Mouse (Mus musculus): Measurements from ENCODE around the gene Cfap58.

The Cfap58 gene

GRCm38 (mm10) chr19:47937443-47938406 lies at the start of gene Cfap58:
Gene Cfap58 (plus strand): TSS chr19:47937675.
- DNase-seq (ENCODE audit: low spot score): no peak

GRCm38 (mm10) chr19:47888037-47888436 lies 49.4 kb upstream of the Cfap58 start:
- no peak for DNase-seq (ENCODE audit: low spot score)

GRCm38 (mm10) chr19:47890489-47891130 lies 46.9 kb upstream of the Cfap58 start:
- no peak for DNase-seq (ENCODE audit: low spot score)

- DNase-seq (ENCODE audit: low spot score): no peak
These were observed 45.7 kb upstream of the Cfap58 start for GRCm38 (mm10) chr19:47891562-47892312.

- no peak for DNase-seq (ENCODE audit: low spot score)
These were observed 44.4 kb upstream of the Cfap58 start for GRCm38 (mm10) chr19:47893092-47893491.

- DNase-seq (ENCODE audit: low spot score): no peak
These were observed 38.9 kb upstream of the Cfap58 start for GRCm38 (mm10) chr19:47898472-47899079.

GRCm38 (mm10) chr19:47900012-47900411 lies 37.5 kb upstream of the Cfap58 start:
- DNase-seq (ENCODE audit: low spot score): no peak

GRCm38 (mm10) chr19:47900558-47900957 lies 36.9 kb upstream of the Cfap58 start:
- no peak for DNase-seq (ENCODE audit: low spot score)

- DNase-seq (ENCODE audit: low spot score): no peak
These were observed 34.9 kb upstream of the Cfap58 start for GRCm38 (mm10) chr19:47902316-47903201.

GRCm38 (mm10) chr19:47903679-47904078 lies 33.8 kb upstream of the Cfap58 start:
- no peak for DNase-seq (ENCODE audit: low spot score)

- DNase-seq (ENCODE audit: low spot score): no peak
These were observed 32.4 kb upstream of the Cfap58 start for GRCm38 (mm10) chr19:47905081-47905480.

GRCm38 (mm10) chr19:47905603-47906002 lies 31.9 kb upstream of the Cfap58 start:
- no peak for DNase-seq (ENCODE audit: low spot score)

- DNase-seq (ENCODE audit: low spot score): no peak
These were observed 29.9 kb upstream of the Cfap58 start for GRCm38 (mm10) chr19:47907596-47907995.

GRCm38 (mm10) chr19:47908961-47909371 lies 28.5 kb upstream of the Cfap58 start:
- no peak for DNase-seq (ENCODE audit: low spot score)

- no peak for DNase-seq (ENCODE audit: low spot score)
These were observed 27.9 kb upstream of the Cfap58 start for GRCm38 (mm10) chr19:47909387-47910116.

GRCm38 (mm10) chr19:47910117-47910618 lies 27.3 kb upstream of the Cfap58 start:
- DNase-seq (ENCODE audit: low spot score): no peak

- DNase-seq (ENCODE audit: low spot score): no peak
These were observed 26.7 kb upstream of the Cfap58 start for GRCm38 (mm10) chr19:47910751-47911150.

- DNase-seq (ENCODE audit: low spot score): no peak
These were observed 24.1 kb upstream of the Cfap58 start for GRCm38 (mm10) chr19:47913344-47913743.

- no peak for DNase-seq (ENCODE audit: low spot score)
These were observed 23.3 kb upstream of the Cfap58 start for GRCm38 (mm10) chr19:47914191-47914590.

GRCm38 (mm10) chr19:47915251-47915650 lies 22.2 kb upstream of the Cfap58 start:
- DNase-seq (ENCODE audit: low spot score): no peak

All from left cerebral cortex, adult 11 months (tissue).